Mouse (Mus musculus): Measurements from ENCODE around the gene Ctnna3.
"Not testable (repeated sequence)": the region's sequence is repeated elsewhere in the genome, so short reads cannot be mapped to it uniquely, and the experiment has no call there.

The Ctnna3 gene

DNA sequence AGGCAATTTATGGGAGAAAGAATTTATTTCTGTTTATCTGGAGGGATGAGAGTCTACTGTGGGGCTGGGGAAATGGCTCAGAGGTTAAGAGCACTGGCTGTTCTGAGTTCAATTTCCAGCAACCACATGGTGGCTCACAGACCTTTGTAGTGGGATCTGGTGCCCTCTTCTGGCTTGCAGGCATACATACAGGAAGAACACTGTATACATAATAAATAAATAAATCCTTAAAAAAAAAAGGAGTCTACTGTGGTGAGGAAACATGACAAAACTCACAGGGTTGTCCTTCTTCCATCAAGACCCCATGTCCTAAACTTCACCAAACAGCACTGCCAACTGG, 5.5 kb upstream of the Ctnna3 start:
- DNase-seq (ENCODE audit: low spot score in 2 of 2): no peak

DNA sequence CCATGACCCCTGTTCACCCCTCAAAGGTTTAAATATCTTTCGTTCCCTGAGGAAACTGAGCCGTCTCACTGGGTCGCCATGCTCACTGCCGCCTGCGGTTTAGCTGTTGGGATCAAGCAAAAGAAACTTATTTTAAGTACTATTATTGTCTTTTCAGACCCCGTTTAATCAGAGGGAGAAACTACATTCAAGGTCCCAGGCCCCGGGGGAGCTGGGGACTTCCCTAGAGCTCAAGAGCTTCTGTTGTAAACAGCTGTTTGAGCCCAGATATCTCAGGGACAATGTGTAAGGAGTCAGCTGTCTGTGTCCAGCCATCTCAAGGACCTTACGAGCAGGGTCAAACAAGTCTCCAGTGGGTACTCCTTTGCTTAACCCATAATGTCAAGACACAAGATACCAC, 2.8 kb upstream of the Ctnna3 start:
- no peak for DNase-seq (ENCODE audit: low spot score in 2 of 2)

DNA sequence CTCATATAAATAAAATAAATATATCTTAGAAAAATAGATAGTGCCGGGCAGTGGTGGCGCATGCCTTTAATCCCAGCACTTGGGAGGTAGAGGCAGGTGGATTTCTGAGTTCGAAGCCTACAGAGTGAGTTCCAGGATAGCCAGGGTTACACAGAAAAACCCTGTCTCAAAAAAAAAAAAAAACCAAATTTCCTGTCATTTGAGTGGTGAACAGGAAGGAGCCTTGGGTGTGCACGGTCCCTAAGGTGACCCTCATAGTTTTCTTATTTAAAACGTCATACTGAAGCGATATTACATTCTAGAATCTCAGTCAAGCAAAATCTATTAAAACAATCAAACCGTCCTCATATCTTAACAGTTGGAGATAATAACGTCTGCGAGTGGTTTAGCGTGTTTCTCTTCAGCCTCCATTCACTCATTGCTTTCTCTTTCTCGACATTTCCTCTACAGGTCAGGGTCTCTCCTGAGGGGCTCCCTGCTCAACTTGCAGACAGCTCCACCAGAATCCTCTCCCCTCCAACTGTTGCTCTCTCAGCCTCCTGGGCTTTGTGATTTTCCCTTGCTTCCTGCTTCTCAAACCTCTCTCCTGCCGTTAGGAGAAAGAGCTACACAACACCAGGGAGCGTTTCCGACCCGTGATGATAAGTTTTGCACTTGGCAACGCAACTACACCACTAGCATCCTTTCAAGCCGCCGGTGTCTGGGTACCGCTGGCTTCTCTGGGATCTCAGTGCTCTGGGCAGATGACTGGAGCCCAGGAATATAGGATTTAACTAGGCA, 1.5 kb upstream of the Ctnna3 start:
- DNase-seq (ENCODE audit: low spot score in 2 of 2): no peak

DNA sequence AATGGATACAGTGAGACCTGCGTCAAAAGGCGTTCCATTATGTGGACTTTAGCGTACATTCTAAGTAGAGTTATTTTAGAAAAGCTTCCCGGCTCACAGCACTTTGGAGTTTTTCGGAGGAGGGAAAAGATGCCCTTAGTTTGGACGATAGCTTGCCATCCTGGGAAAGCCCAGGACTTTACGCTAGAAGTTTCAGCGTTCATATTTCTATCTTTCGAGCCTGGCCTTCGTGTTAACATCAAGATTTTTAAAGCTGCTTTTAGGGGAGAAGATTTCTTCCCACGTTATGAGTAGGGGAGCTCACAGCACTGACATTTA, 916 bp upstream of the Ctnna3 start:
- DNase-seq (ENCODE audit: low spot score in 2 of 2): peak in 1 of 2 experiments; percentile 41

- peak; percentile 94 to 100 for DNase-seq (ENCODE audit: low spot score in 2 of 2)
Measured at GRCm38 (mm10) chr10:63429380-63429779, 518 bp upstream of the Ctnna3 start.

DNA sequence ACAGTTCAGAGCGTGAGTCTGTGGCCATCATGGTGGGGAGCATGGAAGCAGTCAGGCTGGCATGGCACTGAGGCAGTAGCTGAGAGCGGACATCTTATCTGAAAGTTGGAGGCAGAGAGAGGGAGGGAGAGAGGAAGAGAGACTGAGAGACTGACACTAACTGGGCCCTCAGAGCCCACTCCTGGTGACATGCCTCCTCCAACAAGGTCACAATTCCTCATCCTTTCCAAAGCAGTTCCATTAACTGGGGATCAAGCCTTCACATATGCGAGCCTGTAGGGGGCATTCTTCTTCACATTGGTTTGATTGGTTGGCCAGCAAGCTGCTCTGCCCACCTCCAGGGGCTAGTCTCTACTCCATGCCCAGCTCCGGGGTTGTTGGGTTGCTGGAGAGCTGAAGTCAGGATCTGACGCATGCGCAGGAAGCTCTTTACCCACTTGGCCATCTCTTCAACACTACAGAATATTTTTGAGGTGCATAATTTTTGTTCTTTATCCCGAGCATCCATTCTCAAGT, 1.4 kb downstream of the Ctnna3 start:
- no peak for DNase-seq (ENCODE audit: low spot score in 2 of 2)

DNA sequence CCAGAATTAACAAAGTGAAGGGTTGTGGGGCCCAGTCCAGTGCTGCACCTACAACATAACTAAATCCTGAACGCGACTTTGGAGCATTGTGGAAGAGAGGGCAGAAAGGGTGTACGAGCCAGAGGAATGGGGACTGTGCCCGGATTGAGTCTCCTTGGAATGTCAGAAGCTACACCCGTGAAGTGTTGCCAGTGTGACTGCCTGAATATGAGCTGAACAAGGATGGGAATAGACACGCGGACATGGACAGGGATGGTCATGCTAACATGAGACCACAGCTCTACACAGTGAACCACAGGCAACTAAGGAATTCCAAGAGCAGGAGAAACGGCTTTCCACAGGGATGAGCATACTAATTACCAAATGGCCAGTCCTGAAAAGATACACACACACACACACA, 2.2 kb downstream of the Ctnna3 start:
- DNase-seq (ENCODE audit: low spot score in 2 of 2): no peak

DNA sequence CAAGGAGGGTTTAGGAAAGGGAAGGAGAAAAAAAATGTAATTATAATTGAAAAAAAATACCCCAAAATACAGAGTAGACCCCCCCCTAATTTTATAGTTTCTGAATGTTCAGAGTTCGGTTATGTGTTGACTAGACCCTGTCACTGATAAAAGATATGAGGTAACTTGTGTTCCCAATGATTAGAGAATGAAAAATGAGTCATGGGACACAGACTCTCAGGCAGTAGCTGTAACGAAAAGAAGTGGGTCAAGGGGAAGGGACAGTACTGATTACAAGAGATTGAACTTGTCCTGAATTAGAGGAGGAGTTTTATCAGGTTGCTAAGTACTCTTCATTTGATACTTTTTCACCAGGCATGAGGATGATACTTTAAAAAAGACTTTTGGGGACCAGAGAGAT, 3.0 kb downstream of the Ctnna3 start:
- no peak for DNase-seq (ENCODE audit: low spot score in 2 of 2)

DNA sequence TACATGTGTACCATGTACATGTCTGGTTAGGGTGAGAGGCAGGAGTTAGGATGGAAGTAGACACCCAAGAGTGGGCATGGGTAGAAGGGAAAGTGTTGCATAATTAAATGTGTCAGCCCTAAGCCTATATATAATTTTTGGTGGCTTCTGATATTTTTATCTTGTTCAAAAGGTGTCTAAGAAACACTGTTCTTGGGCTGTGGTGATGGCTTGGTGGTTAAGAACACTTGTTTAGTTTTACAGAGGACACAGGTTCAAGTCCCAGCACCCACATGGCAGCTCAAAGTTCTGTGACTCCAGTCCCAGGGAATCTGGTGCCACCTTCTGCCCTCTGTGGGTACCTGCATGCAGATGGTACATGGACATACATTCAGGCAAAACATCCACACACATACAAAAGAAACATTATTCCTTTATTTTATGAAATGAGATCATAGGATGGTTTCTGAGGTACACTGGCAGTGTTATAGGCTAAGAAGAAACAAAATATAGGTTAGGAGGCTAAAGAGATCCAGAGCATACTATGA, 8.9 kb downstream of the Ctnna3 start:
- DNase-seq (ENCODE audit: low spot score in 2 of 2): no peak

GRCm38 (mm10) chr10:63439694-63440228, 9.9 kb downstream of the Ctnna3 start:
- DNase-seq (ENCODE audit: low spot score in 2 of 2): no peak

- not testable (repeated sequence) for DNase-seq (ENCODE audit: low spot score in 2 of 2)
Measured at GRCm38 (mm10) chr10:63444602-63445387, 14.9 kb downstream of the Ctnna3 start.

DNA sequence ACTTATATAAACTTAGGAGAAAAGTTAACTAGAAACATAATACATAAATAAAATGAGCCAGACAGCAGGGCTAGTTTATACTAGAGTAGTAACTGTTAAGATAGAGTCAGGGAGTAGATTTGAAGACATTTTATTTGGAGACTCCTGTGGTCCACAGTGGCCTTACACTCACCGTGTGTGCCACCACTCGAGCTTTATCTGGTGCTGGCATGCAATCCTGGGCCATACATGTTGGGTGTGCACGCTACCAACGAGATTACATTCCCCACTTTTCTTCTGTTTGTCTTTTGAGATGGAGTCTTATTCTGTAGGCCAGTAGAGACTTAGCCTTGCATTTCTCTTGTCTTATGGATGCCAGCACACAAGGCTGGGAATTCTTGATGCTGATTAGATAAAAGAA, 24.0 kb downstream of the Ctnna3 start:
- DNase-seq (ENCODE audit: low spot score in 2 of 2): no peak

- DNase-seq (ENCODE audit: low spot score in 2 of 2): no peak
Measured at GRCm38 (mm10) chr10:63455110-63455878, 25.4 kb downstream of the Ctnna3 start.

- DNase-seq (ENCODE audit: low spot score in 2 of 2): no peak
Measured at GRCm38 (mm10) chr10:63457292-63458128, 27.6 kb downstream of the Ctnna3 start.

DNA sequence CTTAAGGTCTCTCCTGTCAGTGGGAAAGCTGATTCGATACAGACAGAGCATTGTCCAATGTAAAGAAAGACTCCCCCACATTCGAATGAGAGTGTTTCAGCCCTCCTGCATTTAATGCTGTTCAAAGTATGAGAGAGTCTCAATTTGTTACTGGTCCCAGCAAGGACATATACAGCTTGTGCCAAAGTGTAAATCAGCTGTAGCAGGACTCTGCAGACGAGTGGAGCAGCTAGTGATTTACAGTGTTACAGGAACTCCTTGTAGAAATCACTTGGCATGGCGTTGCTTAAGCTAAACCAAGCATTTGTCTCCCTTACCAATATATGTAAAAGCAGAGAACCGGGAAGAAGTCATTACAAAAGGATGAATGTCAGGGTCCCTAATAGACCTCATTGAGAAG, 31.0 kb downstream of the Ctnna3 start:
- DNase-seq (ENCODE audit: low spot score in 2 of 2): no peak

- no peak for DNase-seq (ENCODE audit: low spot score in 2 of 2)
Measured at GRCm38 (mm10) chr10:63472473-63472872, 42.6 kb downstream of the Ctnna3 start.

DNA sequence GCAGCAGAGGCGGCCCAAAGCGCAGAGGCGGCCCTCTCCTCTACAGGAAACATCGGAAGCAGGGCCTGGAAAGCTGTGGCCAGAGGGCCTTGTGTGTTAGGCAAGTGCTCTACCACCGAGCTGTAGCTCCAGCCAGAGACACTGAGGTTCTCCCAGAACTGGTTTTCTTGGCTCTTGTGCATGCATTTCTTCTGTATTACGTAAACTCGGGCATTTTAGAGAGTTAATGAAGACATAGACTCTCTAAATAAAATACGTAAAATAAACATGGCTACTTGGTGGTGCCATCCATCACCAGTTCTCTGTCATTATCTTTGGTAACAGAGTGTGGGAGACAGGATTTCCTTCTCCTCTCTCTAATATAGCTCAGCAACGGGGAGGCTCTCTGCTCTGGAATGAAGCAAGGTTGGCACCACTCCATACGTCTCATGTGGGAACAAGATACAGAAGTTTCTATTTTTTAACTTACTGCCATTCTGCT, 46.3 kb downstream of the Ctnna3 start:
- DNase-seq (ENCODE audit: low spot score in 2 of 2): peak in 1 of 2 experiments; percentile 60

DNA sequence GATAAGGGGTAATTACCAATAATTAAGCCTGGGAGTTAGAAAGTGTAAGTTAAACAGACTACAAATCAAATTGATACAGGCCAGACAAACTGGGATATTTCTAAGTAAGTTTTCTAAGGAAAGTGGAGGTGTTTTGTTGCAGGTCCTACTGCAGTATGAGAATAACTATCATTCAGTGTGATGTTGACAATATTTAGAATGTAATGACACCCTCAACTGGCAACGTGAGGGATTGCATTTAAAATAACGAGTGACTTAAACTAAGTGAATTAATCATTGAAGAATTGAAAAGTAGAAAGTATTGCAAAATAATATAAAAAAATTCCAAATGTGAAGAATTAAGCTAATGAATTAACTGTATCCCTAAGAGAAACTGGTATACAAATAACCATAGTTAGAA, 49.0 kb downstream of the Ctnna3 start:
- peak in 1 of 2 experiments; percentile 12 for DNase-seq (ENCODE audit: low spot score in 2 of 2)

DNA sequence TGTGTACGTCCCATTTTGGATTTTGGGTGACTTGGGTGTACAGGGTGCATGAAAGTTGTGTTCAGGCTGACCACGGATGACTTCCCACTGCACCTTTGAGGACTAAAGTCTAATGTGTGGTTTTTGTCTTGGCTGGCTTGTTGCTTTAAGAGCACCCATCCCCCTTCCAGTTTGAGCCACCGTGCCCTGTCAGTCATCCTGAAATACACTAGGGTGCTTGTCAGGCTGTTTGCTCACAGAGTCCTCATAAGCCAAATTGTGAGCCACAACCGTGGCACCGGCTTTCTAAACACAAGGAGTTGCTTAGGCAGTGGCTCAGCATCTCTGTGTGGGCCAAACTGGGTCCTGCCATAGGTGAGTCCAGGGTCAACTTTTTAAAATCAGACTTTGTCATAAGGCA, 50.2 kb downstream of the Ctnna3 start:
- DNase-seq (ENCODE audit: low spot score in 2 of 2): no peak

DNA sequence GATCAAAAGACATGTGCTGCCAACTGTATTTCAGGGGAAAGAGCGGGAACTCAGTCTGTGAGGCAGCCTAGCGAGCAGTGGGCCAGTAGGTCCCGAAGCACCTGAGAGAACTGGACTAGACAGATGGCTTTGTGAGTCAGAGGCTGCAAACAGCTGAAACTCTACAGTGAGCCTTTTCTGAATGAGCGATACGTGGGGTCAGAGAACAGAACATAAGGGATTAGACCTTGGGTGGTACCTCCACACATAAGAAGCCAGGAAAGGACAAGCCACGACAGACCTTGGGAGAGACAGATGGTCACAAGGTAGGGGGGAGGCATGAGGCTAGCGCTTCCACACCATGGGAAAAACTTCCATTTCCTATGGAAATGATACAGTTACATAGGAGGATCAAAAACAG, 58.4 kb downstream of the Ctnna3 start:
- no peak for DNase-seq (ENCODE audit: low spot score in 2 of 2)

GRCm38 (mm10) chr10:63523956-63524355, 94.1 kb downstream of the Ctnna3 start:
- DNase-seq (ENCODE audit: low spot score in 2 of 2): no peak

All from left cerebral cortex, adult 9 months (tissue).